Mouse (Mus musculus): Measurements from ENCODE around the gene Rimbp2.

- TF ChIP-seq POLR2A (IDR thresholded peaks at IDR 0.05; ENCODE audit: borderline replicate concordance, extremely low read depth, insufficient read depth, insufficient read length, poor library complexity, severe bottlenecking) (no peak), CTCF (IDR thresholded peaks at IDR 0.05; ENCODE audit: borderline replicate concordance, extremely low read depth, insufficient read depth, insufficient read length) (peak; percentile 48)
These were observed at the start of gene Rimbp2 for GRCm38 (mm10) chr5:128953278-128954070.
